Mouse (Mus musculus): ENCODE measurements around the gene Tmem135.

- no peak for TF ChIP-seq POLR2A (IDR thresholded peaks at IDR 0.05; ENCODE audit: low read depth, low read length)
- TF ChIP-seq CTCF (IDR thresholded peaks at IDR 0.05; ENCODE audit: borderline replicate concordance, insufficient read depth, low read length), result no peak
Observed at GRCm38 (mm10) chr7:89183928-89184327, 220.1 kb downstream of the Tmem135 start.

Measured in embryonic fibroblast, embryonic 13.5 days (primary cell).